Mouse (Mus musculus) large intestine, adult 2 months (tissue): ENCODE data around the gene A530032D15Rik. TPM values are rescaled to one million over a fixed set of nuclear protein-coding genes. Genes with fewer than 3 reads are reported as not detected.
"Not testable (repeated sequence)": the region's sequence is repeated elsewhere in the genome, so short reads cannot be mapped to it uniquely, and the experiment has no call there.

Experiments
- DNase-seq: peaks from one replicate; pipeline ENCODE4 v3.0.0-alpha.2; 2012; ENCODE audit warnings: low read depth, low spot score
- WGBS: fragments of 180-500 bp; shearing (Covaris S2); methylation state at CpG from one replicate; pipeline ENCODE4 v1.1.7; 2018; 5-methylcytosine and 5-hydroxymethylcytosine counted together
- polyA plus RNA-seq: library from polyadenylated mRNA; depleted of rRNA; stranded (reverse); fragments of >200 nt; gene quantifications from 2 replicates; pipeline ENCODE4 v1.2.3, GENCODE M21; 2012; rRNA removed

The A530032D15Rik gene
- polyA plus RNA-seq, result 0.21 and 0.22 TPM in 2 replicates

DNA sequence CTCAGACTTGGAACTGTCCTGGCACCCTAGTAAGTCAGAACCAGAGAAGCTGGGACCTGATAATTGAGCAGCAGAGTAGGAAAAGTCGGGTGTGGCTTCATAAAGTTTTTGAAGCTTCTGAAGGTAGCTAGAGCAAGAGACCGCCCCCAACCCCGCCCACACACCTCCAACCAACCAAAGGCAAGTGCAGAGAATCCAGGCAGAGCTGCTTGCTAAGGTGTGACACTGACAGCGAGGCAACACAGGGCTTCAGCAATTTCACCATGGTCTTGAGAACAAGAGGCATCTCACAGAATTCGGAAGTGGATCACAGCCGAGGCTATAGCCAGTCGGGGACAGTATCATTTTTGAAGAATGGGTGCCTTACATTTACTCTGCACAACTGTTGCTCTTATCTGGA lies at the start of gene A530032D15Rik:
Gene A530032D15Rik, minus strand, starts transcription at position 101 of the 400 bp plus-strand sequence.
- DNase-seq, result not testable (repeated sequence)
- WGBS, result 34% methylated on average over 3 of the region's 7 CpGs

DNA sequence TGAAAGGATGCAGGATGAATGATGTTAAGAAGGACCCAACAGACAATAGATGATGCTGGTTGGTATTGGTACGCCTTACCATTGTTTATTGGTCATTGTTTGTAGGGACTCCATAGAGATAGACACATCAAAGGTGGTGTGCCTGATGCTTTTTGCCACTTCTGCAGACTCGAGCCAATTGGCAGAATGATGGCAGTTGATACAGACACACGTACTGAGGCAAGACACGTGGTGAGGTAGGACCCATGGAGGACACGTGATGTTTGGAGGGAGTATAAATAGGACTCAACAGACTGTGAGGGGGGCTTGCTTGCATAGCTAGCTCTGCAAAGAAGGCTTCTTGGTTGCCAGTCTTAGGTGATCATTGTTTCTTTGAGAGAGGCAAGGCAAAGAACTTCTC lies 45.5 kb upstream of the A530032D15Rik start:
- not testable (repeated sequence) for DNase-seq
- 68% methylated on average over 4 of the region's 5 CpGs for WGBS

DNA sequence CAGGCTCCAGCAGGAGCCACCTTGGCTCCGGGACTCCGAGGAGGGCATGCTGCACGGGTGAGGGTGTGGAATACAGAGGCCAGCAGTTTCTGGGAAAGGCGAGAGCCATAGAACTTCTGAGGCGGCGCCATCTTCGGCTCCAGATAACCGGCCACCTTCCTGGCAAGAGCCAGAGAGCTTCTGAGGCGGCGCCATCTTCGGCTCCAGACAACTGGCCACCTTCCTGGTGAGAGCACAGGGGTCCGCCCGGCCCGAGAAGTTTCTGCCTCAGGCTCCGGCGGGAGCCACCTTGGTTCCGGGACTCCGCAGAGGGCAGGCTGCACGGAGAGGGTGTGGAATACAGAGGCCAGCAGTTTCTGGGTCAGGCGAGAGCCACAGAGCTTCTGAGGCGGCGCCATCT lies 24.0 kb upstream of the A530032D15Rik start:
- DNase-seq, result not testable (repeated sequence)
- 89% methylated on average over 20 of the region's 22 CpGs for WGBS

DNA sequence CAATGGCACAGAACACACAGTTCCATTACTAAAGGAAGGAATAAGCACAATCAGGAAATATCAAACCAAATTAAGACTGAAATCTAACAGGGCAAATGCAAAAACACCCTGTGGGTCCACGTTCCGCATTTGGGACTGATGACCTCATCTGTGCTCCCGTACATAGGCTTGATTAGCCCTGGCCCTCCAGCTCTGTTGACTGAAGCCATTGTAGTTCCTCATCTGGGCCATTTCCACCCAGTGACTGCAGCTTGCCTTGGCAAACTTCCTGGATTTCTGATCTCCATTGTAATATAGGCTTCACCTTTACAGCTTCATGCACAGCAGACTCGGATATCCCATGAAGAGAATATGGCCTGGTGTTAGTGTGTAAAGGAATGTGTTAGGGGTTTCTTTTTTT lies 12.2 kb upstream of the A530032D15Rik start:
- DNase-seq, result not testable (repeated sequence)
- WGBS, result 76% methylated on average over 4 of the region's 4 CpGs

DNA sequence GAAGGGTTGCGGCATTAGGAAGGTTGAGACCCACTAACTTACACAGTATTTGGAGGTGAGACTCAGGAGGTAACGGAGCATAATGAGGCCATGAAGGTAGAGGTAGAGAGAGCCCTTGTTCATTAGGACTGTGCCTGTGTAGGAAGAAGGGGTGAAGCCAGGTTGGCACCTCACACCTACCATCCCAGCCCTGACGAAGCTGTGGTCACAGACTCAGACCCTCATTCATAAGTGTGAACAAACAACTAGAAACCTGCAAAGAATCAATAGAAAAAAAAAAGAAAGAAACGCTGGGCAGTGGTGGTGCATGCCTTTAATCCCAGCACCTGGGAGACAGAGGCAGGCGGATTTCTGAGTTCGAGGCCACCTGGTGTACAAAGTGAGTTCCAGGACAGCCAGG lies 8.7 kb upstream of the A530032D15Rik start:
- DNase-seq, result not testable (repeated sequence)
- 82% methylated on average over 6 of the region's 6 CpGs for WGBS

DNA sequence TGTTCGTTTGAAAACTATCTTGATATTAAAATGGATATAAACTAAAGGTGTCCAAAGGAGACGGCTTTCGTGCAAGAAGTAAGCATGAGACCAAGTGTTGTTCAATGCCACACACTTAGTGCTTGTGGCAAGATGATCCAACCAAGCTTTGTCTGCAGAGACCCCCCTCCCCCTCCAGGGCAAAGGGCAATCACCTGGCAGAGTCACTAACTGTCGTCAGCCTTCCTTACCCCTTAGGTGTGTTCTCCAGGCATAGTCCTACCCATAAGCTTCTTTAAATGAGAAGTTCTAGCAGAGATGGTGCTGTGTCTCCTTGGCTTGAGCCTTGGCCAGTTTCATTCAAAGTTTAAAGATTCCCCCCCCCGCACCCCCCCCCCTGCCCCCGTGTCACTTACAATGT lies 7.9 kb upstream of the A530032D15Rik start:
- 63% methylated on average over 5 of the region's 6 CpGs for WGBS
- DNase-seq, result not testable (repeated sequence)

DNA sequence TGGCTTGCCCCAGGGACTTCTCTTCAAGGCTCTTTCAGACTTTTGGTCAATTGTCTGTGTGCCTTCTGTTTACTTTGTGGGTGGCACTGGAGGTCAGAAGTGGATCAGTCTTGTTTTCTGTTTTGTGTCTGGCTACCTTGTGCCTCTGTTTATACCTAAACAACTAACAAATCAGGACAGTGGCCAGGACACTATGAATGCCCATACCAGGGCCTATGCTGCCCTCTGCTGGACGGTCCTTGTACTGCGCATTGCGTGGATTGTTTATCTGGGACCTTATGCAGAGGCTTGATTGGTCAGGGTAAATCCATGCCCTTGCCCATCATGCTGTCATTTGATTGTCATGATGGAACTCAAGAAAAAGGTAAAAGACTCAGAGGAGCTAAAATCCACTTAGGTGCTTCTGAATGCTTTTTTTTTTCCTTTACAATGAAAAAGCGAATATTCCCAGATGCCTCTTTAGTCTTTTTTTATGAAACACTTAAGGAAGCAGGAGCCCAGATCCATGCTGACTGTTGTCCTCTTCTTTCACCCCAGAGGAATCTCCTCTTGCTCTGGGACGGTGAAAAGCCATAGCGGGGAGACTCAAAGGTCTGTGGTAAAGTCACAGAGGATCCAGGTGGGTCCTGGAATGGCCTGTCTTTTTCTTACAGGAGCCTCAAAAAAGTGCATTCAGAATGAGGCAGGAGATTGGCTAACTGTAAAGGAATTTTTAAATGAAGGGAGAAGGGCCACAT lies 5.2 kb upstream of the A530032D15Rik start:
- DNase-seq, result not testable (repeated sequence)
- WGBS, result 52% methylated on average over 6 of the region's 6 CpGs

DNA sequence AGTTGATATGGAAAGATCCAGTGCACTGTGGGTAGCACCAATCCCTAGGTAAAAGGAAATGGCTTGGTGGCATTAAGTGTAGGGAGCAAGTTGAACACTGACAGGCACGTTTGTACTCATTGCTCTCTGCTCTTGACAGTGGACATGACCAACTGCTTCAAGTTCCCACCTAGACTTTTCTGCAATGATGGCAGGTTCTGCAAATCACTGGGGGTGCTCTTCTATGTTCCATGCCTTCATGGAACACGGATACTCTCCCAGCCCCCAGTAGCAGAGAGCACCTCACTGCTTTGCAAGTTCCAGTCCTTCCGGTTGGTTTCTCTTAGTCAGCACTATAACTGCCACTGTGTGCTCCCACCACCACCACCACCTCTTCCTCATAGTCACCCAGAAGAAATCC lies 4.4 kb upstream of the A530032D15Rik start:
- not testable (repeated sequence) for DNase-seq
- 76% methylated on average over 3 of the region's 3 CpGs for WGBS

DNA sequence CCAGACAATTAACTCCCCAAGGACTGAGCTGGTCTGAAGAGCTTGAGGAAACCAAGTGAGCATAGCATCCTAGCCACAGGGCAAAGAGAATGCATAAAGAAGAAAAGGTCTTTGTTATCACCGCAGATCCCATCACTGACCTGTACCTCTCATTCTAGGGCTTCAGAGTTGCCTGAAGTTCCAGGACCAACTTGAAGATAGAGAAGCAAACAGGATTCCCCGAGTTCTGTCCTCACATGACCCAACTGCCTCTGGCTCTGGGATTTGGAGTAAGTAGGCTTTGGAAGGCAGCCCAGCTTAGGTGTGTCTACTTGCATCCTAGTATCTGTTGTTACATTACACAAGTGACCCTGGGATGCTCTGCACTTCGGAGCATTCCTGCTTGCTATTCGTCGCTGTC lies 3.2 kb upstream of the A530032D15Rik start:
- WGBS, result 65% methylated on average over 2 of the region's 5 CpGs
- DNase-seq, result not testable (repeated sequence)

DNA sequence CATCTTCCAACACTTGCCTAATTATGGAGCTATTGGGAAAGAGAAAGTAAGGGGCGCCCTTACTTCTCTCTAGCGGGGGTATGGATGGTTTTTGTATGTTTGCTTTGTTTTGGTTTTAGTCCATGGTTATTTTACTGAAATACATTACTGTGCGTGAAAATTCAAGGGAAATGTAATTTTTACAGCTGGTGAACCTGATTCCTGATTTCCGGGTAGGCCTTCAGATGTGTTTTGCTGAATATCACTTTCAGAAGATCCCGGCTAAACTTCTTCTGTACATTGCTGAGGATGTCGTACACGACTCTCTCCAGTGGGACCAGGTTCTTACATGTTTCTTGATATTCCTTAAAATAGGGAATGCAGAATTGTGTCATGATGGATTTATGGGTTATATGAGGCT lies 2.6 kb upstream of the A530032D15Rik start:
- WGBS, result 86% methylated on average over 7 of the region's 7 CpGs
- not testable (repeated sequence) for DNase-seq

DNA sequence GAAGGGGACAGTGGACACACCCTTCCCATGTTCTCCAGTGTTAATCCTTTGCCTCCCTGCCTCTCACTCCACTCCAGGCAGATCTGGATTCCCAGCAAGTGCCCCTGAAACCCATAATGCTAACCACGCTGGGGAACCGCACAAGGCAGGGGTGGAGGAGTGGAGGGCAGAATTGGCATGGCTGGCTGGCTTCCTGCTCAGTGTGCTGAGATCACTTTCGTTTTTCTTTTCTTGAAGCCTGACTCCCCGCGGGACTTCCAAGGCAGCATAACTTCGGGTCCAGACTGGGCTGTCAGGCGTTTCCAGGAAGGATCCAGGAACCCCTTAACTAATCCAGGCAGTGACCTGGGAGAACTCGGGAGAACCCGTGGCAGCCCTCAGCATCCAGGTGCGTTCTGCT lies 1.9 kb upstream of the A530032D15Rik start:
- 63% methylated on average over 10 of the region's 10 CpGs for WGBS
- not testable (repeated sequence) for DNase-seq

DNA sequence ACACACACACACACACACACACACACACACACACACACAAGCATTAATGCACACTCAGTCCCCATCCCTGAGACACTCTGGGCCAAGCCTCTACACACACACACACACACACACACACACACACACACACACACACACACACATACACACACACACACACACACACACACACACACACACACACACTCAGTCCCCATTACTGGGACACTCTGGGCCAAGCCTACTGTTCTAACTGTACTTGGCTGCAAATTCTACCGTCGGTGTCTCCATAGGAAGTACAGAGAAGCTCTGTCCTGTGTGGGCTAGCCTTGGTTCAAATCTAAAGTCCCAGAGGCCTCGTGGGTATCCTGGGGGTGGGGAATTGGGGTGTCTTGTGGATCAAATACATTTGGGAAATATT lies 1.2 kb upstream of the A530032D15Rik start:
- 72% methylated on average over 3 of the region's 3 CpGs for WGBS
- not testable (repeated sequence) for DNase-seq

DNA sequence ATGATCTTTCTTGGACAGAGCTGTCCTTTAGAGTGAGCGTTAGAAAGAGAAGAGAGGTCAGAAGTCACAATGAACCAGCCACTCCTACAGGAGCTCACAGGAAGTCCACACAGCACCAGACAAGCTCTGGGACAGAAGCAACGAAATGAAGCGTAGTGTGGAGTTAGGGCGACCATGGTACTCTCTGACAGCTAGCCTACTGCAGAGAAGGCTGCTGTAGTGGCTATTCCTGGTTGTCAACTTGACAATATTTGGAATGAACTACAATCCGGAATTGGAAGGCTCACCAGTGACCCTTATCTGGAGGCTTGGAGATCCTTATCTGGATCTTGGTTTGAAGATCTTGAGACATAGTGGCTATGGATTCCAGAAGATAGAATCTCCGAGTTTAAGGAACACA lies 3.6 kb downstream of the A530032D15Rik start:
- WGBS, result 67% methylated on average over 5 of the region's 6 CpGs
- not testable (repeated sequence) for DNase-seq

DNA sequence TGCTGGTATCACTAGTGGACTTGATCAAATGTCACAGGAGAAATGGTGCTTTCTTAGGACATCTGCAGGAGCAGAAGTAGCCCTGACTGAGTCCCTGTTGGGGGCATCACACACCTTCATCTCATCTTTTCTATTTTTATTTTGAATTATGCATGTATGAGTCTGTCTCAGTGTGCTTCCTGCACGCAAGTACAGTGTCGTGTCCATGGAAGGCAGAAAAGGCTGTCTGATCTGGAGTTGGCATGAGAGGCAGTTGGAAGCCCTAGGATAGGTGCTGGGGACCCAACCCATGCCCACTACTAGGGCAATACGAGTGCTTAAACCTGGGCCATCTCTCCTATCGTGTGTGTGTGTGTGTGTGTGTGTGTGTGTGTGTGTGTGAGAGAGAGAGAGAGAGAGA lies 4.3 kb downstream of the A530032D15Rik start:
- 78% methylated on average over 4 of the region's 4 CpGs for WGBS
- DNase-seq, result not testable (repeated sequence)

DNA sequence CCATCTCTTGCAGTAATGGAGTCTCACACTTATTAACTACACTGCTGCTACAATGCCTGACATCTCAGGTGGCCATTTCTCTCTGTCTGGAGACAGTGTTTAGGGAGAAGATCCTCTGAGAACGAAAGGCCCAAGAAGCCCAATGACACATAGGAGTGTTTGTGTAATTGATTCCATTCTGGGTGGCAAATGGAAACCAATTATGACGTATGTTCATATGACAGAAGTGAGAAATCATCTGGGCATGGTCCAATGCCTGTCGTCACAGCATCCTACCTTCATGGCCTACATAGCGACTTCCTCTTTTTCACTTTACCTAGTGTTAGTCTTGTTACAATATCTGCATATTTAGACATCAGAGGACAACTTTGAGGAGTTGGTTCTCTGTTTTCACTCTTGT lies 7.9 kb downstream of the A530032D15Rik start:
- 77% methylated on average over 4 of the region's 4 CpGs for WGBS
- DNase-seq, result not testable (repeated sequence)

DNA sequence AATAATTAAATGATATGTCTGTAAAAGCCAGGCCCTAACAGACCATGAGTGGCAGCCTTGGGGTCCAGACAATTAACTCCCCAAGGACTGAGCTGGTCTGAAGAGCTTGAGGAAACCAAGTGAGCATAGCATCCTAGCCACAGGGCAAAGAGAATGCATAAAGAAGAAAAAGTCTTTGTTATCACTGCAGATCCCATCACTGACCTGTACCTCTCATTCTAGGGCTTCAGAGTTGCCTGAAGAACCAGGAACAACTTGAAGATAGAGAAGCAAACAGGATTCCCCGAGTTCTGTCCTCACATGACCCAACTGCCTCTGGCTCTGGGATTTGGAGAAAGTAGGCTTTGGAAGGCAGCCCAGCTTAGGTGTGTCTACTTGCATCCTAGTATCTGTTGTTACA lies 9.8 kb downstream of the A530032D15Rik start, which contains the start of gene Gm10553:
Gene Gm10553, plus strand, starts transcription at position 301 of the 400 bp plus-strand sequence.
- not testable (repeated sequence) for DNase-seq
- WGBS, result 48% methylated on average over 1 of the region's 1 CpGs

DNA sequence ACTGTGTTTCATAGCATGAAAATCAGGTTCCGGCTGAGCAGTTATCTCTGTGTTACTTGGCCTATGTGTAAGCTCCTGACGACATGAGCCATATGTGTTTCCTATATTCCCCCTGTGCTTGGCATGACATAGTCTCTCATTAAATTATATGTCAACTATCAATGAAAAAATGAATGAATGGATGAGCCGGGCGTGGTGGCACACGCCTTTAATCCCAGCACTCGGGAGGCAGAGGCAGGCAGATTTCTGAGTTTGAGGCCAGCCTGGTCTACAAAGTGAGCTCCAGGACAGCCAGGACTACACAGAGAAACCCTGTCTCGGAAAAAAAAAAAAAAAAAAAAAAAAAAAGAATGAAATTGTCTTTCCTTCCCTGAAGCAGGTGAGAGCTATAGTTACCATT lies 10.6 kb downstream of the A530032D15Rik start:
- 77% methylated on average over 7 of the region's 7 CpGs for WGBS
- DNase-seq, result not testable (repeated sequence)

DNA sequence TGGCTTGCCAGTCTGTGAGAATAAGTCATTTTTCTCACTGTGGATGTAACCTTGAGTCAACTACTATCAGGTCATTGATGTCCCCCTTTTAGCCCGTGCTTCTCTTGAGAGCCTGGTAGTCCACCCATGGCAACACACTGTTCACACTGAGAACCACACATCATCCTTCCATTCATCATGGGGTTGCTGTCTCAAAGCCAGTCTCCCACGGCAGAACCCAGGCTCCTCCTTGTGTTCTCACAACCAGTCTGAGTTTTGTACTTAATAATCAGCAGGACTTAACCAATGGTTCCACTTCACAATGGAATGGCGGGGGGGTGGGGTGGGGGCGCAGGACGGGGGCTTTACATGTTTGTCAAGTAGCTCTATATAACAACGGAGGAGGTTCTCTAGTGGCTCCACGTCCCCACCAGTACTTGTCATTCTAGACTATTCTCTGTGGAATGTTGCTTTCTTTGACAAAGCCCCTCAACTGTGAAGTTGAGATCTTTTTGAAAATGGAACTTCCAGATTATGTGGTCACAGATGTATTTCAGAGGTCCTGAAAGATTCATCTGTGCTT lies 16.6 kb downstream of the A530032D15Rik start:
- not testable (repeated sequence) for DNase-seq
- WGBS, result 76% methylated on average over 6 of the region's 7 CpGs

DNA sequence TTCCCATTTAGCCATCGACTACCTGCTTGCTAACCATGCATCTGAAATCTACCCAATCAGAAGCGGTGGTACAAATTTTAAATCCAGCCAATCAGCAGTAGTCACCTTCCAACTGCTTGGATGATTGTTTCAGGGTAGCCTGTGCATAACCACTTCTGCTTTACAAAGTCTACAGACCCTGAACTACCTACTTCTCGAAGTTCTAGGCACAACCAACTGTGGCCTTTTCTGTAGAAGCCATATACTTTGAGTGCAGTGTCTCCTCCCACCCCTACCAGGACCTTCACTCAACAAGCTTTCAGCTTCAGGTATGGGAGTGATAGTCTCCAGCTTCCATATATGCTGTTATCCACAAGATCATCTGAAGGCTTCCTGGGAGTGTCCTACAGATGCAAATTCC lies 17.5 kb downstream of the A530032D15Rik start:
- WGBS, result 24% methylated on average over 1 of the region's 3 CpGs
- DNase-seq, result not testable (repeated sequence)

DNA sequence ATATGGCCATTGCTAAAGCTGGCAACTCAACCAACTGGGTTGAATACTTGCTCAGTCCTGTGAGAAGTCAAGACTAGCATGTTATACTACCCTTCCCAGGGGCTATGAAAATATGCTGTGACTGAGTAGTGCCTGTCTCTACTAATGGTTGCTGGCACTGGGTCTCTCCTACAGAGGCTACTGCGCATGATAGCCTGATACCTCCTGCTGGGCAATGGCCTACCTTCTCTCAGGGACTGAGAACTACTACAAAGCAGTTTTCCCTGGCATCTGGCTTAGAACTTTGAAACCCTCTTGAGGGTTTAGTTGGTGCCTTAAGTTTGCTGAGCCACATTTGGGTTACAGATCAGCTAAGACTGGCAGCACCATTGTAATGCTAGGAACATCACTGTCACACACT lies 23.4 kb downstream of the A530032D15Rik start:
- DNase-seq, result not testable (repeated sequence)
- WGBS, result 75% methylated on average over 1 of the region's 1 CpGs

DNA sequence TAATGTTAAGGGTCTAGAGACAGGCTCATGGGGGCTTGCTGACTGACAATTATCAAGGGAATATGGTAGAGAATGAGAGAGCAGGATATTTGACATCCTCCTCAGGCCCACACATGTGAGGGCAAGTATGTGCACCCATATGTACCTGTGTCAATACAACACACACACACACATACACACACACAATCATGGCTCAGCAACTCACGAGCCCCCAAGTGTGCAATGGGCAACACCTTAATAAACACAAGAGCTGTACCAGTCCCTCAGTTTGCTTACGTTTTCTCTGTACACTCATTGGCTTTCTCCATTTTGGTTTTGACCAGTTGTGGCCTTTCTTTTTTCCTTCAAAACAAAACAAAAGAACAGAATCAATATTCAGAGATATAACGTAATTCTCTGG lies 24.9 kb downstream of the A530032D15Rik start:
- 52% methylated on average over 3 of the region's 3 CpGs for WGBS
- not testable (repeated sequence) for DNase-seq
